Mouse (Mus musculus): ENCODE data around the gene Rbm46. TPM values are rescaled to one million over a fixed set of nuclear protein-coding genes. Genes with fewer than 3 reads are reported as not detected.

Gene Rbm46
- under 1 TPM; 0.55 to 0.69 TPM for total RNA-seq (2021)

DNA sequence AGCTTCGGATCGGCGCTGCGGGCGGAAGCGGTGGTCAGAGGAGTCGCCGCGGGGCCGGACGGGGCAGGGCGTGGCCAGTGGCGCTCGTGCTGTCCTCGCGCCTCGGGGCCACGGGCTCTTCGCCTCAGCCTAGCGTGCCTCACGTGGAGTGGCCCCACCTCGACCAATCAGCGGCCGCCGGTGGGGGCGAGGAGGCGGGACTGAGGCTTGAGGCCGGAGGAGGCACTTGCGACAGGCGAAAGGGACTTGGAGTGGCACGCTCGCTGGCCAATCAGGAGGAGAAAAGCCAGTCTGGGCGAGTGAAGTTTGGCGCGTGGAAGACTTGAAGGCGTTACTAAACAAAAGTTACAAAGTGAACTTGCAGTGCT is at the start of gene Rbm46:
Gene Rbm46 (minus strand): TSS at position 112 of the 368 bp plus-strand sequence.
- intact Hi-C loops (cut with DNase I): loop anchor here (5.0 kb wide), 2 partner anchors 111 to 171 kb away; partner anchors contain the start of gene Fgb

DNA sequence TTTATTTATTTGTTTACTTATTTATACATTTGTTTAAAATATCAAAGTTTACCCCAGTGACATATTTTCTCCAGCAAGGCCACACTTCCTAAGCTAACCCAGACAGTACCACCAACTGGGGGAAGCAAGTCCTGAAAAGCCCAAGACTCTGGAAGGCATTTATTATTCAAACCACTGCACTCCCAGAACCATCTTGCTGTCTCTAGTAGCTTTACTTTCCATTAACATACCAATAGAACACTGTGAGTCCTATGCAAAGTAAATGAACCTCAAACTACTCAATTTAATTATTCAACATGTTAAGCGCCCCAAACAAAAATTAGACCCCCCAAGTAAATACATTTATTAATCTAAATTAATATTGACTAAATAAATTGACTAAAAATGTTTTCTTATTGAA is 39.3 kb upstream of the Rbm46 start:
- intact Hi-C loops (cut with DNase I): no loop called here
- no peak for DNase-seq (ENCODE audit: extremely low spot score in 1 of 2, low spot score in 2 of 2)

More for the DNA sequence above, at the start of gene Rbm46:
- DNase-seq (ENCODE audit: extremely low spot score in 1 of 2, low spot score in 2 of 2): peak; percentile 68 to 93

DNA sequence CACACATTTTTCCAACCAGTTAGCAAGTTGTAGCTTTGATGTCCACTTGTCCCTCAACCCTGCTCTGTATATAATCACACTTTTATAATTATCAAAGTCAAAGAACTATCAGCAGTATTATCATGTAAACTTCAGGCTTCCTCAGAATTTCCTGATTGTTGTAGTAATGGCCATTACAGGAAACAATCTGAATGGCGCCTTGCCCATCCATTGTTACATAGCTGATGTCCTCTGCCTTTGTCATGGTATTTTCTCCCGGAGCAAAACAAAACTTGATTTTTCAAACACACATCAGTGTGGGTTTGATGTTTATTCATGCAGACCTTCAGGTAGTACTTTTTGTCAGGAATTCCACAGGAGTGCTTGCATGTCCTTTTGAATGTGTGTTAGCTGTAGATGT is 32.4 kb upstream of the Rbm46 start:
- intact Hi-C loops (cut with DNase I): no loop called here

DNA sequence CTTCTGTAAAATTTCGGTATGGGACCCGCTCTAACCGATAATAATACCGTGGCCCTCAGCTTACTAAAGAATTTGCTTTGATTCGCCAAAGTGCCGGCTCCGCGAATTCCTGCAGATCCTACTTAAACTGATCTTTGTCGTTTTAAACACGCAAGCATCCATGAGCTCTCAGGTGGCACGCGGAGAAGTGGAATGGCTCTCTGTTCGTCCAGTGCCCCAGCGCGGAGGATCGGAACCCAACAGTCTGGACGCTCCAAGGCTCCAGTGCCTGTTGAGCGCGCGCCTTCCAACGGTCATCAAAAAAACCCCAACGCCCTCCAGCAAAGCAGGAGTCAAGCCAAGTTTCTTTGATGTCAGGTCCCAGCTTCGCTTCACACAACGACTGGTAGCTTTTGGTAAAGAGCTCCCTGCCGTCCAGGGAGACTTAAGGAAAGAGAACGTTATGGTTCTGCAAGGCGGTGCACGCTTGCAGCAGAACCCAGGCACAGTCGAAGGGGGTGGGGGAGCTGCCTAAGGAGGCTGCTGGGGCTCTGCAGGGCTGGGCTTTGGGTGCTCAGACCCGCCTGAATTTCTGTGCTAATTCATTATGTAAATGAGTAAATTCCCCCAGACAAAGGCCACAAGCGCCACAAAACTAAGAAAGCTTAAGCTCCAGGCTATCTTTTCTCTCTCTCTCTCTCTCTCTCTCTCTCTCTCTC is 28.1 kb upstream of the Rbm46 start:
- DNase-seq (ENCODE audit: extremely low spot score in 1 of 2, low spot score in 2 of 2): peak in 1 of 2 experiments; percentile 20
- intact Hi-C loops (cut with DNase I): no loop called here

More for the DNA sequence above, 32.4 kb upstream of the Rbm46 start:
- DNase-seq (ENCODE audit: extremely low spot score in 1 of 2, low spot score in 2 of 2): peak in 1 of 2 experiments; percentile 64

DNA sequence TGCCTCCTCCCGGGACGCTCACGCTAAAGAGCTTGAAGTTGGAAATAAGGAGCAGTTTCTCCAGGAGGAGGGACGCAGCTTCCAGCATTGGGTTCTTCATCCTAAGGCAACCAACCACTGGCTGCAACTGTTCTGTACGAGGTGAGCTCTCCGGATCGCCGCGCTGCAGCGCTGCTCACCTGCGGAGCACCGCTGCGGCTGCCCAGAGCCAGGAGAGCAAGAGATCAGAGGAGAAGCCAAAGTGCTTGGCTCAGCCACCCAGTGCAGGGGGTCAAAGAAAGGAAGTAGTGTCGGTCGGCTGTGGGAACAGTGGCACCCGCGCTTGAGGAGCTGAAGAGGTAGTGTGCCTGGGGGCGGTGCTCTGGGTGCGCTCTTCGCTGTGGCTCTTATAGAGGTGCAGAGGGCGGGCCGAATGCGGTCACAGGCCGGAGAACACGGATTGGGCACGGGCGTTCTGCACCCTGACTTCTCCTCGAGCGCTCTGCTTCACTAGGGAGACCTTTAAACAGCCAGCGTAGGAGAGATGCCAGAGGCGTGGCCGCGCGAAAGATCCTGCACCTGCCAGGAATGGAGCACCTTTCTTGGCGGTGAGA is 27.4 kb upstream of the Rbm46 start, which contains the start of gene Lrat:
Gene Lrat (minus strand): TSS at position 361 of the 593 bp plus-strand sequence.
- peak in 1 of 2 experiments; percentile 1 for DNase-seq (ENCODE audit: extremely low spot score in 1 of 2, low spot score in 2 of 2)
- intact Hi-C loops (cut with DNase I): no loop called here

DNA sequence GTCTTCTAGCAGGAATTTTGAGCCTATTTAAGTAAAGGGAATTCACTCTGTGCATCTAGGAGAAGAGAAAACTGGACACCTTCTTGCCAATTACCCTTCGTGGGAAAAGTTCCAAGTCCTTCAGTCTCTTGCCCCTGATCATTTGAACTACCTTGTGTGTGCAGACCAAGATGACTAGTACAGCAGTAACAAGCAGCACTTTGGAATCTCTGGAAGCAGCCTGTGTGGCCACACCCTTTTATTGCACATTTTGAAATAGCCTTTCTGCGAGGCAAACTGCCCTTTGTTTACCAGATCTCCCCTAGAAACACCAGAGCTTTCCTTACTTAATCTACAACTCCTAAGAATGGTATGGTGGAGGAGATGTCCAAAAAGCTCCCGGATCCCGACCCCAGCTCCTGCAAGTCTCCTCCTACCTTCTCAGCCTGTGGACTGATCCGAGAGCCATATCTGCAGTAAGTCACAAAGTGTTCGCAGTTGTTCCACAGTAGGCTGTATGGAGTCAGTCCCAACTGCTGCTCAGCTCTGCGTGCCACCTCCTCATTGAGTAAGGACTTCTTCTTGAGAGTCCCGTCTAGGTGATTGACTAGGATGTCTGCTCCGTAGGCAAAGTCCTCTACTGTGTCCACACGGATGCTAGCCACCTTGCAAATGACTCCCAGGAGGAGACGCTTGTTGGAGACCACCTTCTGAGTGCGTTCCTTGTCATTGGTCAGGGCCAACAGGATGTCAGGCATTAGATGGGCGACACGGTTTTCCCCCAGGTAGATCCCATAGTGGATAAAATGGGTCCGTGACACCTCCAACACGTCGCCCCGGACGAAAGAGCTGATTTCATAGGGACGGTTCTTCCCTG is 26.7 kb upstream of the Rbm46 start:
- intact Hi-C loops (cut with DNase I): no loop called here

DNA sequence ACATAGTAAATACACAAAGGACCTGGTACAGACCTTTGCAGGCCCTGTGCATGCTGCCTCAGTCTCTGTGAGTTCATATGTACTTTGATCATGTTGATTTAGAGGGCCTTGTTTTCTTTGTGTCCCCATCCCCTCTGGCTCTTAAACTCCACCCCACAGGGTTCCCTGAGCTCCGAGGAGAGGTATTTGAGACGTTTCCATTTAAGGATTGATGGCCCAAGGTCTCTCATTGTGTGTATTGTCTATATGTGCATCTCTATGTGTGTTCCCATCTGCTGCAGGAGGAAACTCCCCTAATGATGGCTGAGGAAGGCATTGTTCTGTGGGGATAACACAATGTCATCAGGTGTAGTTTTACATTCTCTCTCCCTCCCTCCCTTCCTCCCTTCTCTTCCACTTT is 12.6 kb upstream of the Rbm46 start:
- intact Hi-C loops (cut with DNase I): no loop called here
- no peak for DNase-seq (ENCODE audit: extremely low spot score in 1 of 2, low spot score in 2 of 2)

More for the DNA sequence above, 26.7 kb upstream of the Rbm46 start:
- no peak for DNase-seq (ENCODE audit: extremely low spot score in 1 of 2, low spot score in 2 of 2)

DNA sequence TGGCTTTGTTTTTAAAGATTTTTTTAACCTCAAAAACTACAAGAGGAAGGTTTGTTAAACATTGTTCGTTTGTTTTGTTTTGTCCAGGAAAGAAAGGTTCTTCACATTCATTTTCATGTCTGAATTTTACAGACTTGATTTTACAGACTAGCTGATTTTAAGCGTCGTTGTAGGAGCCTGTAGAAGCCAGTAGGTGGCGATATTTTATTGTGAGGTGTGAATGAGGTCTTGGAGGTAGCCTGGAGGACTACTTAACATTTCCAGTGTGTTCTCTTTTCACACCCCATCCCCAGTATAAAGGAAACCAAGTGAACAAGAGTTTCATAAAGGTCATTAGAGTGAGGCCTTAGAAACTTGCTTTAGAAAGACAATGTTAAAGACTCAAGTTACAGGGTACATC is 975 bp upstream of the Rbm46 start:
- intact Hi-C loops (cut with DNase I): loop anchor here (5.0 kb wide), 2 partner anchors 110 to 170 kb away; partner anchors contain the start of gene Fgb
- DNase-seq (ENCODE audit: extremely low spot score in 1 of 2, low spot score in 2 of 2): peak; percentile 22 to 26

DNA sequence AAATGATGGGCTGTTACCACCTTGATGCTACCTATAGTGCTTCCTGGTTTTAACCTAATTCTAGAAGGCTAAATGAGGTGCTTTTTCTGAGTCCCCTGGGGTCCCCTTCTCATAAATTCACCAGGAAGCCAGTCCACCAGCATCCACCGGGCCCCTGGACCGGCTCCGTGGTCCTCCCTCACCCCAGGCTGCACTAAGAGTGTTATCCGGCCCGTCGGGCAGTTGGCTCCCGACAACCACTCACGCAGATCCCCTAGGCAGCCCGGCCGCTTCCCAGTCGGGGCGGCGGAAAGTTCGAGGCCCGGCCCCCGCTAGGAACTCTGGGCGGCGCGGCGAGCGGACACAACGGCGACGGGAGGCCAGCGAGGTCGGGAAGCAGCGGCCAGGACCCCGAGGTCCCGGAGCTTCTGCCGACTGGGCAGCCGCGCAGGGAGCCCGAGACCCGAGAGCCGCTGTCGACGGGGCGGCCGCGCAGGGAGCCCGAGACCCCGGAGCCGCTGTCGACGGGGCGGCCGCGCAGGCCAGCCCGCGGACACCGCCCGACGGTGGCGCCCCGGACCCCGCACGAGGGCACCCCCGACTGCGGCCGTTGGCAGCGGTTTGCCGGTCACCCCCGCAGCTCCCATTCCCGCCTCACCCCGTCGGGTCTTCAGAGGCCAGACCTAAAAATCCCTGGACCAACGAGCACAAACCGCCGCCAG is 462 bp downstream of the Rbm46 start:
- DNase-seq (ENCODE audit: extremely low spot score in 1 of 2, low spot score in 2 of 2): peak in 1 of 2 experiments; percentile 26
- intact Hi-C loops (cut with DNase I): loop anchor here (5.0 kb wide), 2 partner anchors 111 to 171 kb away; partner anchors contain the start of gene Fgb

DNA sequence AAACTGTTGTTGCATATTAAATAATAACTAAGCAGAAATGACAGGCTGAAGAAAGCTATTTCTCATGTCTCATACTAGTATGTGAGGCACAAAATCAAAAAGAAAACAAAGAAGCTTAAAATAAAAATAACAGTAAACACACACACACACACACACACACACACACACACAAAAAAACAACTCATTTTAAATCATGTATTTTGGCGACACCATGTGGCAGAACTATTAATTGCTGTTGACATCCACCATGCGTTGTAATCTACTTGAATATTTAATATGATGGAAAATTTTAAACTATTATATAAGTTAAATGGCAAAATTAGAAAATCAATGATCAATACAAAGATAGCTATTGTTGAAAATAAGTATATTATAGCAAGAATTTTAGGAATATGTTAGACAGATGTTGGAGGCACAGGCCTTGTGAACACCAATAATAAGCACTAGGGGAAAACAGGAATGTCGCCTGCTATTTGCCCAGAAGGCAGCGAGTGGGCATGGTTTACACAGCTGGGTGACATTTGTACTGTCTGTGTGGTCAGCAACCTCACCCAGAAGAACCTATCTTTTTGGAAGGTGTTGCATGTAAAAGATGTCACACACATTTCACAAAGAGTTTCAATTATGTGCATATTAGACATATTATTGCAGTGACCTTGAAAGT is 18.7 kb downstream of the Rbm46 start:
- intact Hi-C loops (cut with DNase I): loop anchor here (1.0 to 10.0 kb wide), 3 partner anchors 313 to 493 kb away; partner anchors contain the start of gene Npy2r
- peak; percentile 21 to 25 for DNase-seq (ENCODE audit: extremely low spot score in 1 of 2, low spot score in 2 of 2)

DNA sequence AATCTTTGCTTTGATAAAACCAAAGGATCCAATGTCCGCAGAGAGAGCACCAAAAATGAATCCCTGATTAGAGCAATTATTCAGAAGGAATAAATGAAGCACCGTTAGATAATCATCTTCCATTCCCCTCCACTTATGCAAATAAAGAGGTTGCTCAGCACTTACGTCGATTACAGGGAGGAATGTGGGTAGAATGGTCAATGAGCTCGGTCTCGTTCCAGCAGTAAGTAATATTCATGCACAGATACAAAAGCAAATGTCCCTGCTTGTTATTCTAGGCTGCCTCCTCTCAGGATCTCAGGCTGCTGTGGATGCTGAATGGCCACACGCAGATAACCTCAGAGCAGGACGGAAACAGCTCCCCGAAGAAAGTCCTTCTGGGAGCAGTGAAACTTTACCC is 51.1 kb downstream of the Rbm46 start:
- intact Hi-C loops (cut with DNase I): no loop called here
- DNase-seq (ENCODE audit: extremely low spot score in 1 of 2, low spot score in 2 of 2): no peak

DNA sequence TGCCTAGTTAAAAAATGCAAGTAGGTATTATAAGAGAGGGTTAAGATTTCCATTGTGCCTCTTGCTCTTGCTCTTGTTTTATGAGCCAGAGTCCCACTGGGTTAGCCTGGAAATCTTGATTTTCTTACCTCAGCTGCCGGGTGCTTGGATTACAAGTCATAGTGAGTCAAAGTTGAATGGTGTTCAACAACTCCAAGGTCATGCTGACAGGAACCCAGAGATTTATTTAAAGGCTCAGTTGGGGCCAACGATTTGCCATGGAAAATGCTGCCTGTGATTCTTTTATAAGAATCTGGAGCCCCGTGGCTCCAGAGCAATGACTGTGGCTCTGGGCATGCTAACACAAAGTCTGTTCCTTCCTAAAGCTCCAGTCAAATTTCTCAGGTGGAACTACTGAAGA is 64.4 kb downstream of the Rbm46 start:
- DNase-seq (ENCODE audit: extremely low spot score in 1 of 2, low spot score in 2 of 2): no peak
- intact Hi-C loops (cut with DNase I): no loop called here

DNA sequence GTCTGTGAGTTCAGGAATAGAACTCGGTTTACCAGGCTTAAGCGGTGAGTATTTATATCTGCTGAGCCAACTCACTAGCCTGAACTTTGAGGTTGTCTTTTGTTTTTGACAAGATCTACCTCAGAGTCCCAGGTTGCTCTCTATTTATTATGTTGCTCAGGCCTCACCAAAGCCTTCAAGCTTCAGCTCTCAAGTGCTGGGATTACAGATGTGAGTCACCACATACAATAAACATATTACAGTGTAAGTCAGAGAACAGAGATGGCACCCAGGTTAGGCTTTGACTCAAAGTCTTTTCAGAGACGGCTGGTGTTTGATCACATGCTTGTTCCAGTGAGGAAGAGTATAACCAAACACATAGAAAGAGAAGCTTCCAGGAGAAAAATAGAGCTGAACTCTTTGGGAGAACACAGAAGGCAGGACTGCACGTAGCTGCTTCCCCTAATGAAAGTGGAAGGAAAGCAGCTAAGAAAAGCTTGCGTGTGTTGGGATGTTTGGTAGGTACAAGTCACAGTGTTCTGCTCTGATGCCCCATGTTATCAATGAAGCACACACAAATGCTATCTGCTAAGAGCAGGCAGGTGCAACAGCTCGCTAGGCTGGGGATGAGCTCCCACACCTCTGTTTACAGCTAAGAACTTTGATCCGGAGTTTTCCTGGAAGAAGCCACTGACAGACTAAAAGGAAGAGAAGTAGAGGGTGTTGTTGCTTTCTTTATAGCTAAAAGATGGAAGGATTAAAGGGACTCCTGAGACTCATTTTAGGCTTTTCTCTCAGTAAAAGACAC is 65.8 kb downstream of the Rbm46 start:
- intact Hi-C loops (cut with DNase I): no loop called here
- DNase-seq (ENCODE audit: extremely low spot score in 1 of 2, low spot score in 2 of 2): no peak

DNA sequence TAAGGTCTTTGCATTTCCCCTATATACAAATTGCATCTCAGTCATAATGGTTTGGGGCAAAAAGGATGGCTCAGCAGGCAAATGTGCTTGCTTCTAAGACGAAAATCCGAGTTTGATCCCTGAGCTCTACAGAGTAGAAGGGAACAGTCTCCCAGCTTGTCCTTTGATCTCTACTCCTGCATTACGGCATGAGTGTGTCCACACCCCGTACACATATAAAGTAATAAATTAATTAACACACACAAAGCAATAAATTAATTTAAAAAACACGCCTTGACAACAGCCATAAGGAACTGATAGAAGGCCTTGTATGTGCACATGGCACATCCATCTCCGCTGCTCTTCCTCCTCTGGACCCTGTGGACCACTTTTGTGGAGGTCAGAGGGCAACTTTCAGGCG is 66.5 kb downstream of the Rbm46 start:
- intact Hi-C loops (cut with DNase I): no loop called here
- DNase-seq (ENCODE audit: extremely low spot score in 1 of 2, low spot score in 2 of 2): no peak

DNA sequence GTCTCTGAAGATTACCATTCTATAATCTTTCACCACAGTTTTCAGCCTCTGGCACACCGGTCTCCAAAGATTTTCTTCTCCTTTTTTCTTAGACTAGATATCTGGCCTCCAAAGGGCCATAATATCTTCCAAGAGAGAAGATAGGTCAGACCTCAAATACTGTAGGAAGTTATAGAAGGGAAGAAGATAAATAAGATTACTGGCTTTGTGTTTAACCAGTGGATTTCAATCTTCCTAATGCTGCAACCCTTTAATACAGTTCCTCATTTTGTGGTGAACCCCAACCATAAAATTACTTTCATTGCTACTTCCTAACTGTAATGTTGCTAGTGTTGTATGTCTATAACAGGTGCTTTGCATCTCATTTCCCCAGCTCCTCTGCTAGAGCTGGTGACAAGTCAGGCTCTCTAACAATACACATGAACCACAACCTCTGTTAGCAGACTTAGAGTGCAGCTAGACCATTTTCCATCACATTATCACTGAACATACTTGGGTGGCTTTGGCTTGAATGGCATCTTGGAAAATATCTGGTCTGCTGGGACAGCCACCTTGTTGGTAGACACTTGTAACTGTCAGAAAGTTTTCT is 67.9 kb downstream of the Rbm46 start:
- no peak for DNase-seq (ENCODE audit: extremely low spot score in 1 of 2, low spot score in 2 of 2)
- intact Hi-C loops (cut with DNase I): no loop called here

DNA sequence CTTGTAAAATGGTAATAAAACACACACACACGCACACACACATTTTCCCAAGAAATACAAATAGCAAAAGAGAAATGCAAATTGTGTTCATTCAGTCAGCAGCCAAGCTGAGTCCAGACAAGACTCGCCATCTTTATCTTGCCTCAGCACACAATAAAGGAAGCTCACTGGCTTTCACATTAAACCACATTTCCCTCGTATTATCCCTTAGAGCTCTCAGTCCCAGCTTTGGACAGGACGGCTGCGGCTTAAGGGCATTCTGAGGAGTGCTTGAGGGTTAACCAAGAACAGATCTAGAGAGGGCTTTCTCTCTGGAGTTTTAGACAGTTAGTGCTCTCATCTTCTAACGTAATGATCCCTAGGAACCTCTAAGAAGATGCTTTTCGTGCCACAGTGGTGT is 71.0 kb downstream of the Rbm46 start:
- intact Hi-C loops (cut with DNase I): no loop called here

DNA sequence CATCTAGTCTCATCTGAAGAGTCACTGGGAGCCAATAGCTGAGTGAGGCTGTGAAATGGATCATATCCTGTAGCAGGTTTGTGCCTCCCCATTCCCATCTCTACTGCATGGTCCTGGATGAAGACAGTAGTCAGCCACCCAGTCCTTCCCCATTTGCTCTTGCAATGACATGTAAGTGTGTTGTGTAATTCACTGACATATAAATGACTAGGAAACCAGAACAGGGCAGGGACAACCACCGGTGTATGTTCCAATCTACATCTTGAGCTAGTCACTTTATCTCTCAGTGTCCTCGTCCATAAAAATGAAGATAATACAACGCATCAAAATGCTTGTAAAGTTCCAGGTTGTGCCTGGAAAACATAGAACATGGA is 75.8 kb downstream of the Rbm46 start:
- no peak for DNase-seq (ENCODE audit: extremely low spot score in 1 of 2, low spot score in 2 of 2)
- intact Hi-C loops (cut with DNase I): no loop called here

More for the DNA sequence above, 71.0 kb downstream of the Rbm46 start:
- no peak for DNase-seq (ENCODE audit: extremely low spot score in 1 of 2, low spot score in 2 of 2)

Data from left cerebral cortex, postnatal 10 days (tissue).